Mouse (Mus musculus): ENCODE data around the gene Kcne3.

Gene Kcne3

GRCm38 (mm10) chr7:100176269-100176668 lies at the start of gene Kcne3:
Gene Kcne3, plus strand, starts transcription at chr7:100176502.
- DNase-seq (ENCODE audit: low spot score): no peak

GRCm38 (mm10) chr7:100126514-100126913 lies 49.8 kb upstream of the Kcne3 start:
- DNase-seq (ENCODE audit: low spot score): no peak

- DNase-seq (ENCODE audit: low spot score): no peak
Measured at GRCm38 (mm10) chr7:100128262-100129041, 47.9 kb upstream of the Kcne3 start.

GRCm38 (mm10) chr7:100130592-100130991 lies 45.7 kb upstream of the Kcne3 start:
- no peak for DNase-seq (ENCODE audit: low spot score)

- no peak for DNase-seq (ENCODE audit: low spot score)
Measured at GRCm38 (mm10) chr7:100132379-100132778, 43.9 kb upstream of the Kcne3 start.

- DNase-seq (ENCODE audit: low spot score): no peak
Measured at GRCm38 (mm10) chr7:100137038-100137437, 39.3 kb upstream of the Kcne3 start.

GRCm38 (mm10) chr7:100138075-100138474 lies 38.2 kb upstream of the Kcne3 start:
- no peak for DNase-seq (ENCODE audit: low spot score)

- DNase-seq (ENCODE audit: low spot score): no peak
Measured at GRCm38 (mm10) chr7:100140591-100140990, 35.7 kb upstream of the Kcne3 start.

- no peak for DNase-seq (ENCODE audit: low spot score)
Measured at GRCm38 (mm10) chr7:100148586-100148985, 27.7 kb upstream of the Kcne3 start.

DNA sequence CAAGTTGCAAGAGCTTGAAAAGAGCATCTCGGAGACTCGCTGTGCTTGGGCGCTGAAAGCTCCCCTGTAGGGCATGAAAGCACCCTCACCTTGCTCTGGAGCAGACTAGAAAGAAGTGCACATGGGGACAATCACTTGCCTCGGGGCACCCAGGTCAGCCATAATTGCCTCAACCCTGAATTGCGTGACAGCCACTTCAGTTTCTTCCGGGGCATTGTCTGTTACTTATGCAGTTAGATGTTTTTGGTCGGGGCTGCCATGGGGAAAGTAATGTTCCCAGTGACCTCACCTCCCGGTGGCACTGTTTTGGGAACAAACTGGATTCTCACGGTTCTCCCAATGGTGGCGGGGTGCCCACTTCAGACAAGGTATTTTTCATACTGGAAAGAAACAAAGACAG lies 26.2 kb upstream of the Kcne3 start:
- DNase-seq (ENCODE audit: low spot score): no peak

GRCm38 (mm10) chr7:100150626-100151025 lies 25.7 kb upstream of the Kcne3 start:
- DNase-seq (ENCODE audit: low spot score): no peak

DNA sequence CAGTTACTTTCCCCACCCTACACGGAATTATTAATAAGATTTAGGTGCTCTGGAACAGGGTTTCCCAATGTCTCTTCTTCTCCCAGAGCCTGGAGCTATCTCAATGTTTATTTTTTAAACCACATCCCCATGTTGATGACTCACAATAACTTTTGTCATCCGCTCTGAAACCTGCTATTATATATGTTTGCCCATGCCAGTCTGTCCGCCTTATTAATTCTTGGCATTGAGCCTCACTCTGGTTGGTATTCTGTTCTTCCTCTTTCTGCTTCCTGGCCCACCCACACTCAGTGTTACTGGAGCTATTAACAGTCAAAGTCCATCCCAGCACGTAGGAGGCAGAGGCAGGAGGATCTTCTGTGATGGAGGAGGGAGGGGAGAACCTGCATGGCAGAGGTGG lies 18.6 kb upstream of the Kcne3 start:
- DNase-seq (ENCODE audit: low spot score): no peak

DNA sequence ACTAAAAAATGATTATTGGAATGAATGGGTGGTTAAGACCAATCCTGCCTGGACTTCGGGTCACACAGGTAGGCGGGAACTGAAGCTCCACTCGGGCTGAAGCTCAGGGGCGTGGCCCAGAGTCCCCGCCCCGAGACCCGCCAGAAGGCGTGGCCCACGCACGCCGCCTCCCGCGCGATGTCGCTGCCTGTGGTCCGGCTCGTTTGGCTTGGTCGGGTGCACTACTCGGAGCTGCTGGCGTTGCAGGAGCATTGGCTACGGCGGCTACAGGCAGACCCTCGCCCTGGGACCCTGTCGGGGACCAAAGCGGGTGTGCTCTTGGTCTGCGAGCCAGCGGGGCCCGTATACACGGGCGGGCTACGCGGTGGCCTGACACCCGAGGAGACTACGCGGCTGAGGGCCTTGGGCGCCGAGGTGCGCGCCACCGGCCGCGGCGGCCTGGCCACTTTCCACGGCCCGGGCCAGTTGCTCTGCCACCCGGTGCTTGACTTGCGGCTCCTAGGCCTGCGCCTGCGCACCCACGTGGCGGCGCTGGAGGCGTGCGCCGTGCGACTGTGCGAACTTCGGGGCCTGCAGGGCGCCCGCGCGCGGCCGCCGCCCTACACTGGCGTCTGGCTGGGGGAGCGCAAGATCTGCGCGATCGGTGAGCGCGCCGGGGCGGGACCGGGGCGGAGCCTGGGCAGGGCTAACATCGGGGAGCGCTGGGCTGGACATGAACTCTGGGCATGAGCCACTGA lies 17.0 kb upstream of the Kcne3 start, which contains the start of gene Lipt2:
Gene Lipt2, plus strand, starts transcription at position 173 of the 737 bp plus-strand sequence.
- DNase-seq (ENCODE audit: low spot score): peak; percentile 81

GRCm38 (mm10) chr7:100160006-100160405 lies 16.3 kb upstream of the Kcne3 start:
- DNase-seq (ENCODE audit: low spot score): no peak

DNA sequence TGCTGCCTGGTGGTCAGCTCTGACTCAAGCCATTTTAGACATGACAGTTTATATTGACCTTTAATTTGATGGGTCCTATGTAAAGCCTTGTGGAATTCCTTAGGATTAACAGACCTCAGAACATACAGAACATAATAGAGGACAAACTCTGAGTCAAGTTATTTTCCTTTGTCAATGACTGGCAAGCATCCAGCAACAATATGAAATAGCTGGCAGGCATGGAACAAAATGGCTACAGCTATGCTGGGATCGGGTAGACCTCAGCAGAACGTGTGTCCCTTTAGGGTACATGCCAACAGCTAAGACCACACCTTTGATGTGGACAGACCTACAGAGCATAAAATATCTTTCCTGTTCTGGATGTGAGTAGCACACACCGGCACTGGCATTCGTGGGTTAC lies 12.8 kb upstream of the Kcne3 start:
- DNase-seq (ENCODE audit: low spot score): no peak

GRCm38 (mm10) chr7:100168654-100169053 lies 7.6 kb upstream of the Kcne3 start:
- no peak for DNase-seq (ENCODE audit: low spot score)

GRCm38 (mm10) chr7:100170756-100171155 lies 5.5 kb upstream of the Kcne3 start:
- DNase-seq (ENCODE audit: low spot score): no peak

DNA sequence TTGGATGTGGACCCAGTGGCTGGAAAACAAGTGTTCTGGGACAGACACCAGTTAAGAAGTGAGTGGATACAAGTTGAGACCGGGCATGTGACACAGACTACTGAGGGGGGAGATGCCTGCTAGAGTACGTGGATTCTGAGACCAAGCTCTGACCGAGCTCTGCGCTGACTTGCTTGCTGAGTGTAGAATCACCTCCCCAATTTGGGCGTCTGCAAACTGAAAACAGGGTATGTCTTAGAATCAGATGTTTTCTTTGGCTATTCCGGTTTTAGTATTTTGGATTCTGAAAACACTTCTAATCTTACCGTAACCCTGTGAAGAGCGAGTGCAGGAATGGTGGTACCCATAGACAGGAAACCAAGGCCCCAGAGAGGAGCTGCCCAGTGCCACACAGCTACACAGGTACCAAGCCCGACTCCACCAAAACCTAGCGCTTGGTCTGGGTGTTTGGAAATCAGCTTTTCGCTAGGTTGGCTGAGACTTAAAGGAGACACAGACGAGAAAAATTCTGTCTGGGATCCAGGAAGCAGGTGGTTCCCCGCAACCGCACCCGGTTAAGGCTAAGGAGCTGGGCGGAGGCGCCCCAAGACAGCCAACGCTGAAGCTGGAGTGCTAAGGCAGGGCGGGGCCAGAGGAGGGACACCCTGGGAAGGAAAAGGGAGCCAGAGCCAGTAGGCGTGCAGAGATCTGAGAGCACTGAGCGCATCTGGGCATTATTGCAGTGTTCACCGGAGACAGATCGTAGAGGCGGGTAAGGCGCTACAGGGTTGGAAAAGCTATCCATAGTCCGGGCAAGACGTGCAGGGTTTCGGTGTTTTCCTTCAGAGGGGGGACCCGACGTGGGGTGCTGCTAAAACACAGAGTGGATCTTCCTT lies 2.0 kb downstream of the Kcne3 start:
- no peak for DNase-seq (ENCODE audit: low spot score)

DNA sequence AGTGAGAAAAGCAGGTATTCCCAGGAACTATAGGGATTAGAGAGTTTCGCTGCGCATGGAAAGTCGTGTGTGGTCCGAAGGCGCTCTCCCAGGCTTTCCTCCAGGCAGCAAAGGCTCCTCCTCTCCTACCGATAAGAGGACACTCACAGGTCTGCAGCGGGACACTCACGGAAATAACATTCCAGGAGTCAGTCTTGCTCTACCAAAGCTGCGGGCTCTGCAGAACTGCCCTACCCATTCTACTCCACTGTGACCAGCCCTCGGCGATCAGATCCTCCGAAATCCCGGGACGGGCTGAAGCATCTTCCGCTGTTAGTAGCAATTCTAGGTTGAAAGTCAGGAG lies 2.6 kb downstream of the Kcne3 start:
- no peak for DNase-seq (ENCODE audit: low spot score)

GRCm38 (mm10) chr7:100179394-100179793 lies 3.1 kb downstream of the Kcne3 start:
- no peak for DNase-seq (ENCODE audit: low spot score)

DNA sequence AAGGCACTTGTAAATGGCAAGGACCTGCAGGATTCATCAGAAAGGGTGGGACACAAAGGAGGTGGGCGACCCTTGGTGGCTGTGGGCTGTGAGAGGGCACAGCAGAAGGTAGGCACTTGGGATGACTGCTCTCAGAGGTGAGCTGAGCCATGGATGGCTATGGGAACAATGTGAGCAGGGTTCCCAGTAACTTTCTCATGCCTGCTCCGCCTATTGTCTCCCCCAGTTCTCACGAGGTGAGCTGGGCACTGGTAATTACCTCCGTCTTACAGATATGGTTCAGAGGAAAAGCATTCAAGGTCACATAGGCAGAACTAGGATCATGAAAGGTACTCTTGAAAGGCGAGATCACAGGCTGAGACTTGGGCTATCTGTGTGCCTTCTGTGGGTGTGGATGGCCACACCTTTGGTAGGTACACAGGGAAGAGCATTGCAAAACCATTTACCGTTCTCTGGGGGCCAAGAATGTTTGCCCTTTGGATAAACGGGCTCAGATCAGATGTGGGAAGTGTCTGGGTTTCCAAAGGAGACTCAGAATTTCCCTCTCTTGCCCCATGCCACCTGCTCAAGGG lies 3.6 kb downstream of the Kcne3 start:
- no peak for DNase-seq (ENCODE audit: low spot score)

DNA sequence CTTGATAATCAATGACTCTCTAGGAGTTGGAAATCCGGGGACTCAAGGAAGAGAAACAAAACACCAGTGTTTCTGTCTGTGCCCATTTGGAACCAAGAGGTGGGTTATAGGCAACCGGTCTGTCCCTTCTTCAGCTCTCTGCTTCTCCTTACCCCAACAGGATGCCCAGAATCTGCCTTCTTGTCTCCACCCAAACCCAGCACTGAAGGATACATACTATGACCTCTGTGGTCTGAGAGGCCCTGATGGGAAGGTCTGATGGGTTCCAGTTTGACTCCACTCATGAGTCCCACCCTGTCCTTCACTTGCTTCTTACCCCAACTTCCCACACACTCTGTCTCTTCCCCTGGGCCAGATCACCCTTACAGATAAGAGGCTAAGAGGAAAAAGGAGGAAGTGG lies 4.9 kb downstream of the Kcne3 start:
- no peak for DNase-seq (ENCODE audit: low spot score)
